Mouse (Mus musculus): Measurements from ENCODE around the gene Zc3h10. TPM values are rescaled to one million over a fixed set of nuclear protein-coding genes. Genes with fewer than 3 reads are reported as not detected.
"Not testable (repeated sequence)": the region's sequence is repeated elsewhere in the genome, so short reads cannot be mapped to it uniquely, and the experiment has no call there.

The Zc3h10 gene
- polyA plus RNA-seq, 1 experiment from 2014 or later = 20.8 TPM

- peaks cover 19% of the 10 kb centered on the region for H3K27me3 ChIP-seq
- H3K27ac ChIP-seq = no peak overlapping the region
- H3K9ac ChIP-seq = no peak overlapping the region
- no peak overlapping the region for H3K4me3 ChIP-seq
- no peaks in the 10 kb centered on the region for H3K9me3 ChIP-seq (replicated peaks)
- H3K4me1 ChIP-seq = no peaks in the 10 kb centered on the region
- H3K4me2 ChIP-seq (replicated peaks) = no peak overlapping the region
- peaks cover 26% of the 10 kb centered on the region for H3K36me3 ChIP-seq
- 79% methylated on average over 12 of the region's 12 CpGs for WGBS
- ATAC-seq (ENCODE audit: low FRiP score) = no peak
These were observed 35.8 kb downstream of the Zc3h10 start for GRCm38 (mm10) chr10:128511761-128512160.

GRCm38 (mm10) chr10:128511189-128511588 is 36.4 kb downstream of the Zc3h10 start:
- peaks cover 20% of the 10 kb centered on the region for H3K36me3 ChIP-seq
- no peaks in the 10 kb centered on the region for H3K9me3 ChIP-seq (replicated peaks)
- no peak overlapping the region for H3K27ac ChIP-seq
- H3K27me3 ChIP-seq = peaks cover 14% of the 10 kb centered on the region
- H3K4me1 ChIP-seq = no peaks in the 10 kb centered on the region
- no peak overlapping the region for H3K9ac ChIP-seq
- 91% methylated on average over 9 of the region's 9 CpGs for whole genome bisulfite sequencing
- no peak overlapping the region for H3K4me2 ChIP-seq (replicated peaks)
- no peak for ATAC-seq (ENCODE audit: low FRiP score)
- H3K4me3 ChIP-seq = no peak overlapping the region

GRCm38 (mm10) chr10:128510301-128510700 is 37.3 kb downstream of the Zc3h10 start:
- Histone ChIP-seq H3K4me2 (replicated peaks) (no peak overlapping the region), H3K27ac (no peak overlapping the region), H3K4me3 (no peak overlapping the region), H3K27me3 (peaks cover 5% of the 10 kb centered on the region), H3K36me3 (peaks cover 15% of the 10 kb centered on the region), H3K9ac (no peak overlapping the region), H3K4me1 (no peaks in the 10 kb centered on the region), H3K9me3 (replicated peaks) (no peaks in the 10 kb centered on the region)
- 85% methylated on average over 11 of the region's 11 CpGs for WGBS
- ATAC-seq (ENCODE audit: low FRiP score) = no peak

GRCm38 (mm10) chr10:128509831-128510230 is 37.7 kb downstream of the Zc3h10 start:
- no peak overlapping the region for H3K27ac ChIP-seq
- WGBS = 90% methylated on average over 4 of the region's 4 CpGs
- peaks cover 11% of the 10 kb centered on the region; the same call in 1 of the 2 replicates for H3K36me3 ChIP-seq
- ATAC-seq (ENCODE audit: low FRiP score) = no peak
- H3K9me3 ChIP-seq (replicated peaks) = no peaks in the 10 kb centered on the region
- no peak overlapping the region for H3K4me2 ChIP-seq (replicated peaks)
- H3K9ac ChIP-seq = no peak overlapping the region
- peaks cover under 1% of the 10 kb centered on the region; the same call in 1 of the 2 replicates for H3K27me3 ChIP-seq
- H3K4me3 ChIP-seq = no peak overlapping the region
- no peaks in the 10 kb centered on the region for H3K4me1 ChIP-seq

- Histone ChIP-seq H3K4me3 (no peak overlapping the region), H3K27ac (no peak overlapping the region), H3K4me2 (replicated peaks) (no peak overlapping the region), H3K9me3 (replicated peaks) (no peaks in the 10 kb centered on the region), H3K4me1 (no peaks in the 10 kb centered on the region), H3K36me3 (peaks cover 11% of the 10 kb centered on the region; the same call in 1 of the 2 replicates), H3K9ac (no peak overlapping the region), H3K27me3 (no peaks in the 10 kb centered on the region)
- ATAC-seq (ENCODE audit: low FRiP score) = no peak
- 89% methylated on average over 9 of the region's 9 CpGs for WGBS
These were observed 38.4 kb downstream of the Zc3h10 start for GRCm38 (mm10) chr10:128509203-128509602.

GRCm38 (mm10) chr10:128508260-128508659 is 39.3 kb downstream of the Zc3h10 start:
- H3K9me3 ChIP-seq (replicated peaks) = no peaks in the 10 kb centered on the region
- WGBS = 83% methylated on average over 9 of the region's 9 CpGs
- no peak overlapping the region for H3K4me2 ChIP-seq (replicated peaks)
- H3K27ac ChIP-seq = no peak overlapping the region
- no peak for ATAC-seq (ENCODE audit: low FRiP score)
- no peak overlapping the region for H3K9ac ChIP-seq
- H3K4me1 ChIP-seq = no peaks in the 10 kb centered on the region
- H3K36me3 ChIP-seq = peaks cover 11% of the 10 kb centered on the region; the same call in 1 of the 2 replicates
- H3K27me3 ChIP-seq = no peaks in the 10 kb centered on the region
- H3K4me3 ChIP-seq = no peak overlapping the region

- no peaks in the 10 kb centered on the region for H3K27me3 ChIP-seq
- WGBS = 93% methylated on average over 14 of the region's 14 CpGs
- no peak overlapping the region for H3K4me2 ChIP-seq (replicated peaks)
- H3K27ac ChIP-seq = no peak overlapping the region
- peaks cover 11% of the 10 kb centered on the region; the same call in 1 of the 2 replicates for H3K36me3 ChIP-seq
- no peaks in the 10 kb centered on the region for H3K4me1 ChIP-seq
- no peak for ATAC-seq (ENCODE audit: low FRiP score)
- no peak overlapping the region for H3K4me3 ChIP-seq
- no peaks in the 10 kb centered on the region for H3K9me3 ChIP-seq (replicated peaks)
- H3K9ac ChIP-seq = no peak overlapping the region
These were observed 41.6 kb downstream of the Zc3h10 start for GRCm38 (mm10) chr10:128505974-128506373.

- not testable (repeated sequence) for H3K9me3 ChIP-seq (replicated peaks); H3K27ac ChIP-seq; H3K4me2 ChIP-seq (replicated peaks); ATAC-seq (ENCODE audit: low FRiP score); H3K4me1 ChIP-seq; H3K27me3 ChIP-seq; H3K9ac ChIP-seq; H3K36me3 ChIP-seq; H3K4me3 ChIP-seq
- WGBS = 92% methylated on average over 5 of the region's 5 CpGs
These were observed 42.3 kb downstream of the Zc3h10 start for GRCm38 (mm10) chr10:128505371-128505667.

- Histone ChIP-seq H3K4me1 (no peaks in the 10 kb centered on the region), H3K4me3 (no peak overlapping the region), H3K9ac (no peak overlapping the region; the same call in 1 of the 2 replicates), H3K9me3 (replicated peaks) (no peaks in the 10 kb centered on the region), H3K36me3 (0 out of 2 replicates have a peak, but pooled peaks cover 3% of the 10 kb centered on the region), H3K27ac (no peak overlapping the region), H3K4me2 (replicated peaks) (no peak overlapping the region), H3K27me3 (no peaks in the 10 kb centered on the region)
- no peak for ATAC-seq (ENCODE audit: low FRiP score)
- WGBS = 83% methylated on average over 9 of the region's 9 CpGs
These were observed 42.8 kb downstream of the Zc3h10 start for GRCm38 (mm10) chr10:128504641-128505370.

GRCm38 (mm10) chr10:128504012-128504411 is 43.6 kb downstream of the Zc3h10 start:
- 90% methylated on average over 3 of the region's 3 CpGs for WGBS
- ATAC-seq (ENCODE audit: low FRiP score) = no peak
- no peak overlapping the region for H3K4me2 ChIP-seq (replicated peaks)
- H3K4me1 ChIP-seq = peaks cover 3% of the 10 kb centered on the region; the same call in 1 of the 2 replicates
- no peaks in the 10 kb centered on the region for H3K27me3 ChIP-seq
- H3K36me3 ChIP-seq = no peaks in the 10 kb centered on the region
- H3K9ac ChIP-seq = no peak overlapping the region
- no peaks in the 10 kb centered on the region for H3K9me3 ChIP-seq (replicated peaks)
- H3K4me3 ChIP-seq = no peak overlapping the region
- no peak overlapping the region for H3K27ac ChIP-seq

GRCm38 (mm10) chr10:128503532-128503931 is 44.0 kb downstream of the Zc3h10 start:
- Histone ChIP-seq H3K27ac (no peak overlapping the region), H3K4me3 (no peak overlapping the region), H3K9me3 (replicated peaks) (no peaks in the 10 kb centered on the region), H3K9ac (no peak overlapping the region), H3K27me3 (no peaks in the 10 kb centered on the region), H3K4me1 (peaks cover 3% of the 10 kb centered on the region; the same call in 1 of the 2 replicates), H3K36me3 (no peaks in the 10 kb centered on the region), H3K4me2 (replicated peaks) (no peak overlapping the region)
- ATAC-seq (ENCODE audit: low FRiP score) = no peak
- 79% methylated on average over 8 of the region's 8 CpGs for WGBS

GRCm38 (mm10) chr10:128502341-128502740 is 45.2 kb downstream of the Zc3h10 start:
- WGBS = 78% methylated on average over 5 of the region's 5 CpGs
- H3K27me3 ChIP-seq = no peaks in the 10 kb centered on the region

GRCm38 (mm10) chr10:128499116-128499671 is 48.4 kb downstream of the Zc3h10 start:
- H3K4me3 ChIP-seq = peak overlapping the region; percentile 61
- peak; percentile 35 for ATAC-seq (ENCODE audit: low FRiP score)
- 2% methylated on average over 21 of the region's 21 CpGs for WGBS
- H3K9ac ChIP-seq = peak overlapping the region; percentile 58
- H3K4me2 ChIP-seq (replicated peaks) = peak overlapping the region; percentile 72
- H3K9me3 ChIP-seq (replicated peaks) = no peaks in the 10 kb centered on the region
- no peaks in the 10 kb centered on the region for H3K27me3 ChIP-seq
- H3K4me1 ChIP-seq = peaks cover 17% of the 10 kb centered on the region
- H3K36me3 ChIP-seq = no peaks in the 10 kb centered on the region
- peak overlapping the region; percentile 84 for H3K27ac ChIP-seq

More at GRCm38 (mm10) chr10:128502341-128502740, 45.2 kb downstream of the Zc3h10 start:
- Histone ChIP-seq H3K27ac (no peak overlapping the region), H3K9me3 (replicated peaks) (no peaks in the 10 kb centered on the region), H3K9ac (no peak overlapping the region), H3K4me2 (replicated peaks) (no peak overlapping the region), H3K36me3 (no peaks in the 10 kb centered on the region), H3K4me1 (peaks cover 8% of the 10 kb centered on the region; the same call in 1 of the 2 replicates), H3K4me3 (no peak overlapping the region)
- no peak for ATAC-seq (ENCODE audit: low FRiP score)
